Mouse (Mus musculus) midbrain, embryonic 14.5 days (tissue): ENCODE measurements around the gene Enox1. TPM values are rescaled to one million over a fixed set of nuclear protein-coding genes. Genes with fewer than 3 reads are reported as not detected.

ENCODE experiments used
- ATAC-seq: fragments of 200-750 bp; cut with Nextera tagmentation; 2 replicates; pipeline ENCODE4 v1.8.0; 2017; ENCODE audit warnings: moderate number of reproducible peaks, moderate library complexity; ENCODE audit not compliant: low FRiP score, low TSS enrichment
- DNase-seq: peaks from one replicate; pipeline ENCODE4 v3.0.0-alpha.2; 2015
- H3K27ac ChIP-seq: fragments of 300-500 bp; sonication (generic); replicated peaks from 2 replicates; pipeline ENCODE4 v1.5.1; 2014; ENCODE audit warnings: mild to moderate bottlenecking, low read depth, low read length, moderate library complexity
- H3K27me3 ChIP-seq: fragments of 300-500 bp; sonication (generic); 2 replicates; pipeline ENCODE4 v1.6.1; 2014; ENCODE audit warnings: low read length, control low read depth, mixed read lengths; ENCODE audit not compliant: control insufficient read depth, insufficient read depth
- H3K36me3 ChIP-seq: fragments of 300-500 bp; sonication (generic); 2 replicates; pipeline ENCODE4 v1.6.1; 2014; ENCODE audit warnings: low read length, control low read depth; ENCODE audit not compliant: control insufficient read depth, insufficient read depth
- H3K4me1 ChIP-seq: fragments of 300-500 bp; sonication (generic); 2 replicates; pipeline ENCODE4 v1.6.1; 2014; ENCODE audit warnings: mild to moderate bottlenecking, antibody characterized with exemption, low read length, control low read depth; ENCODE audit not compliant: control insufficient read depth, insufficient read depth
- H3K4me2 ChIP-seq: fragments of 300-500 bp; sonication (generic); 2 replicates; pipeline ENCODE4 v1.6.1; 2014; ENCODE audit warnings: mild to moderate bottlenecking, low read length, moderate library complexity
- H3K4me3 ChIP-seq: fragments of 300-500 bp; sonication (generic); replicated peaks from 2 replicates; pipeline ENCODE4 v1.5.1; 2014; ENCODE audit warnings: low read depth, low read length
- H3K9ac ChIP-seq: fragments of 300-500 bp; sonication (generic); replicated peaks from 2 replicates; pipeline ENCODE4 v1.6.1; 2014; ENCODE audit warnings: mild to moderate bottlenecking, low read length, moderate library complexity
- H3K9me3 ChIP-seq: fragments of 300-500 bp; sonication (generic); 2 replicates; pipeline ENCODE4 v1.6.1; 2016; ENCODE audit warnings: low read length, control low read depth, mixed read lengths; ENCODE audit not compliant: control insufficient read depth
- WGBS: fragments of 180-500 bp; shearing (Covaris S2); extraction: QIAGEN DNeasy Blood & Tissue Kit; methylation state at CpG from one replicate; pipeline ENCODE4 v1.1.7; 2014; 5-methylcytosine and 5-hydroxymethylcytosine counted together
- polyA plus RNA-seq: library from polyadenylated mRNA; unstranded; fragments of >200 nt; fragmentation: Nextera tagmentation; extraction: Ambion mirVana; gene quantifications from 2 replicates; pipeline ENCODE4 v1.2.1, GENCODE M21; 2014

Gene Enox1
- polyA plus RNA-seq, 1 experiment from 2014 or later = 39.5 TPM

DNA sequence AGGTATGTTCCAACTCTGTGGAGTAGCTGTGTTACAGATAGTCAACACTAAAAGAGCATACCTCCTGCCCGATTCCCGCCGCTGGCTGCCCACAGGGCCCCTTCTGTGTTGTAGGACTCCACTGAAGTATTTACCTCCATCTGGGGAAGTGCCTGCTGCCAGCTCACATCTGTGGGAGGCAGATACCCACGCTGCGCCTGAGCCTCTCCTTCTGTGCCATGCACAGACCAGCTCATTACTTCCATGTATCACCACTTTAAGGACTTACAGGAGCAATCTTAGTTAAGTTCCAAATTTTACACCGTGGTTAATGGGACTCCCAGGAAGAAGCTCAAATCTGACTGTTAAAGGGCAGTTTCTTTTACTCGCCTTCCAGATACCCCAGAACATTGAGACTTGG, 23.7 kb downstream of the Enox1 start:
- H3K9me3 ChIP-seq = no peaks in the 10 kb centered on the region
- 90% methylated on average over 7 of the region's 7 CpGs for WGBS

DNA sequence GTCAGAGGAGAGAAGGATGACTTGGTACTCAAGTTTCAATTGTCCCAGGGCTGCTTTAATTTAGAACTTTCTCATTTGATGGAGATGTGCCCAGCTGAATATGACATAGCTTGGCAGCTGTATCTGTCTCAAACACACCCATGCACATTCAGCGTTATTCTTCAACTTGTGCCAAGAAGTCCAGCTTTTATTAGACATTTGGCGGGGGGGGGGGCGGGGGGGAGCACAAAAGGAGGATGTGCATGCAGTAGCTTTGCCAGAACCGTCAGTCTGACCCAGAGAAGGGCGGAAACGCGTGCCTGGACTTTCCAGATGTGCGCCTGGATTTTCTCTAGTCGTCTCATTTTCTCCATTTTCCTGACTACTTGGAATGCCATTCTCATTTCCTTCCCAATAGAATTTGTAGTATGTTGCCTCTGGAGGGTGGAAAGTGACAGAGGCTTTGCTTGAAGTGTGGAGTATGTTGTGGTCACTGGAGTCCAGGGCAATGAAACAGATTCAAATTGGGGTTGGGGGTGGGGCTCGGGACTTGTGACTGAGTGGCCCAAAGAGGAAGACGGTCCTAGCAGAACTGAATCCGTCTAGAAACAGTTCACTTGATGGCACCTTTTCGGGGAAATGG, 24.3 kb downstream of the Enox1 start:
- WGBS = 75% methylated on average over 13 of the region's 13 CpGs
- Histone ChIP-seq H3K9ac (no peak overlapping the region), H3K4me1 (0 out of 2 replicates have a peak, but pooled peaks cover 8% of the 10 kb centered on the region), H3K4me3 (no peak overlapping the region), H3K9me3 (no peaks in the 10 kb centered on the region), H3K27ac (no peak overlapping the region), H3K4me2 (no peak overlapping the region), H3K27me3 (no peaks in the 10 kb centered on the region), H3K36me3 (no peaks in the 10 kb centered on the region)
- no peak for DNase-seq
- no peak for ATAC-seq

More for the DNA sequence above, 23.7 kb downstream of the Enox1 start:
- Histone ChIP-seq H3K27ac (no peak overlapping the region), H3K9ac (no peak overlapping the region), H3K4me3 (no peak overlapping the region), H3K4me2 (no peak overlapping the region), H3K4me1 (0 out of 2 replicates have a peak, but pooled peaks cover 8% of the 10 kb centered on the region), H3K27me3 (no peaks in the 10 kb centered on the region), H3K36me3 (no peaks in the 10 kb centered on the region)
- no peak for ATAC-seq
- no peak for DNase-seq

GRCm38 (mm10) chr14:77183491-77183890, 26.9 kb downstream of the Enox1 start:
- no peaks in the 10 kb centered on the region for H3K36me3 ChIP-seq
- 85% methylated on average over 5 of the region's 5 CpGs for WGBS
- H3K9me3 ChIP-seq = no peaks in the 10 kb centered on the region
- H3K27ac ChIP-seq = no peak overlapping the region
- no peak overlapping the region for H3K9ac ChIP-seq
- no peak overlapping the region for H3K4me3 ChIP-seq
- DNase-seq (no peak), ATAC-seq (no peak)
- 0 out of 2 replicates have a peak, but pooled peaks cover 2% of the 10 kb centered on the region for H3K4me1 ChIP-seq
- no peak overlapping the region for H3K4me2 ChIP-seq
- H3K27me3 ChIP-seq = no peaks in the 10 kb centered on the region

- no peak for DNase-seq
- Histone ChIP-seq H3K4me3 (no peak overlapping the region), H3K4me2 (no peak overlapping the region), H3K4me1 (no peaks in the 10 kb centered on the region), H3K27me3 (no peaks in the 10 kb centered on the region), H3K36me3 (no peaks in the 10 kb centered on the region), H3K9me3 (no peaks in the 10 kb centered on the region), H3K9ac (no peak overlapping the region), H3K27ac (no peak overlapping the region)
- WGBS = 48% methylated on average over 2 of the region's 2 CpGs
- ATAC-seq = no peak
Observed at GRCm38 (mm10) chr14:77190158-77190557, 33.6 kb downstream of the Enox1 start.

GRCm38 (mm10) chr14:77195314-77196020, 38.9 kb downstream of the Enox1 start:
- H3K9ac ChIP-seq = no peak overlapping the region
- no peak overlapping the region; the same call in 1 of the 2 replicates for H3K27ac ChIP-seq
- H3K4me2 ChIP-seq = no peak overlapping the region
- DNase-seq (peak; percentile 24), ATAC-seq (no peak)
- no peaks in the 10 kb centered on the region for H3K9me3 ChIP-seq
- no peaks in the 10 kb centered on the region for H3K36me3 ChIP-seq
- WGBS = 50% methylated on average over 18 of the region's 18 CpGs
- H3K4me3 ChIP-seq = no peak overlapping the region
- peaks cover 9% of the 10 kb centered on the region for H3K4me1 ChIP-seq
- no peaks in the 10 kb centered on the region for H3K27me3 ChIP-seq

DNA sequence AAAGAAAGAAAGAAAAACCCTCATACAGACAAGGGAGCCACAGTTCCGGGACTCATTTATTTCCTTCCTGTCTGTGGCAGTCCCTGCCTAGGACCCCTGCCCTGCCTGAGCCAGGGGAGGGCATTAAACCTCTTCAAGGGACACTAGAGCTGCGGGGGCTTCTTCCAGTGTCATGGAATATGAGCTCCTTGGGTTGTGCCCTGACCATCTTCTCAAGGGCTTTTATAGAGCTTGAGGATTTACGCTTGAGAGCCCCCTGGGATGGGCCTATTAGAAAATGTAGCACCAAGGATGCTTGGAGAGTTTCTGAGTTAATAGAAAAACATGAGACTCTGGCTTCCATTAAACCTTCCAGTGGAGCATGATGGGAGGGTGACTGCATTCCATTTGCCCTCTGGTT, 39.7 kb downstream of the Enox1 start:
- H3K36me3 ChIP-seq = no peaks in the 10 kb centered on the region

GRCm38 (mm10) chr14:77197414-77197915, 40.9 kb downstream of the Enox1 start:
- Histone ChIP-seq H3K9me3 (no peaks in the 10 kb centered on the region), H3K4me3 (no peak overlapping the region), H3K4me2 (no peak overlapping the region), H3K27ac (no peak overlapping the region; the same call in 1 of the 2 replicates), H3K27me3 (no peaks in the 10 kb centered on the region), H3K9ac (no peak overlapping the region), H3K4me1 (peaks cover 9% of the 10 kb centered on the region), H3K36me3 (no peaks in the 10 kb centered on the region)
- WGBS = 85% methylated on average over 2 of the region's 2 CpGs
- no peak for DNase-seq
- ATAC-seq = no peak

More for the DNA sequence above, 39.7 kb downstream of the Enox1 start:
- WGBS = 69% methylated on average over 3 of the region's 3 CpGs
- ATAC-seq = no peak
- Histone ChIP-seq H3K4me2 (no peak overlapping the region), H3K27me3 (no peaks in the 10 kb centered on the region), H3K9me3 (no peaks in the 10 kb centered on the region), H3K9ac (no peak overlapping the region), H3K4me1 (peaks cover 9% of the 10 kb centered on the region), H3K4me3 (no peak overlapping the region), H3K27ac (no peak overlapping the region)
- DNase-seq = peak; percentile 20

DNA sequence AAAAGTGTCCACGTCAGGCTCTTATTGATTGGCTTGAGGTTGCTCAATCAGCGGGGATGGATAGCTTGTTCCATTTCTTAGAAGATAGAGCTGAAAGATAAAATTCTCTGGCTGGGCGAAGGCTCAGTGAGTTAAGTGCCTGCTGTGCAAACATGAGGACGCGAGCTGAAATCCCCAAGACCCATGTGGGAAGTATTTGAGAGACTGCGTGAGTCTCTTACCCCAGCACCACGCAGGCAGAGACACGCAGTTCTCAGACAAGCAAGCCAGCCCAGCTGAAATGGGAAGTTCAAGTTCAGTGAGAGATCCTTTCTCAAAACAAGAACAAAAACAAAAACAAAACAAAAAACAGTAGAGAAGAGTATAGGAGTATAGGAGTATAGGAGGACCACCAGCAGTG, 54.3 kb downstream of the Enox1 start:
- H3K4me3 ChIP-seq = no peak overlapping the region
- H3K36me3 ChIP-seq = no peaks in the 10 kb centered on the region
- 88% methylated on average over 8 of the region's 8 CpGs for WGBS
- no peak overlapping the region for H3K4me2 ChIP-seq
- H3K4me1 ChIP-seq = peaks cover 5% of the 10 kb centered on the region; the same call in 1 of the 2 replicates
- H3K9ac ChIP-seq = no peak overlapping the region
- no peaks in the 10 kb centered on the region for H3K9me3 ChIP-seq
- H3K27me3 ChIP-seq = no peaks in the 10 kb centered on the region
- no peak overlapping the region for H3K27ac ChIP-seq
- no peak for DNase-seq
- ATAC-seq = no peak
